Comparison of ENCODE assay signal across 20 mouse cellular contexts in the genomic region with DNA sequence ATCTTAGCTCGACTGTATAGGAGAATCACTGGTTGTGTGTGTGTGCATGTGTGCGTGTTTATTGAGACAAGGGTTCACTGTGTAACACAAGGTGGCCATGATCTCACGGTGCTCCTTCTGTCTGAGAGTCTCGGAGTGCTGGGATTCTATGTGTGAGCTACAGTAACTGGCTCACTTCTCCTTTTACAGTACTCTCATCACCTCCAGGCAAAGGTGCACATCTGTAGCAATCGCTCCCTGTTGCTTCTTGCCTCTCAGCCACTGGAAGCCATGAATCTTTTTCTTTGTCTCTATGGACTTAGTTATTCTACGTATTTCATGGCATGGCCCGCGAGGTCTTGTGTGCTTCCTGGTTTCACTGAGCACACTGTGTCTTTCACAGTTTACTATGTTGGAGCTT.
A peak's percentile ranks its signal among the peaks of the same experiment; 100 is the strongest.
DNase-seq lines count a peak whose midpoint lies in the region; ATAC-seq and TF ChIP-seq lines count a peak whose summit lies in the region.
"Had no signal": no experiment of that assay in that cellular context is flagged by ENCODE, and none has a peak within 500 bp of the region (broad histone marks: within the 10 kb centered on the region; RNA-seq: fewer than 3 reads in every experiment).

No protein-coding gene starts in this region.

- no peaks in the 10 kb centered on the region for H3K27me3 ChIP-seq in liver, embryonic 14.5 days (ENCODE audit: control insufficient read depth, insufficient read depth, low read length)
- no peaks in the 10 kb centered on the region for H3K27me3 ChIP-seq in liver, postnatal 0 days (ENCODE audit: insufficient read depth, low read length)
- no peaks in the 10 kb centered on the region for H3K27me3 ChIP-seq in liver, embryonic 15.5 days
- H3K27me3 ChIP-seq in midbrain, embryonic 16.5 days (ENCODE audit: control insufficient read depth, insufficient read depth, low read depth, low read length): no peaks in the 10 kb centered on the region
- H3K27me3 ChIP-seq: forebrain, embryonic 13.5 days; hindbrain, embryonic 12.5 days; Patski had no signal

- no peak for TF ChIP-seq CTCF in liver, embryonic 14.5 days (IDR thresholded peaks at IDR 0.05; ENCODE audit: low read depth)
- TF ChIP-seq CTCF in liver, postnatal 0 days (IDR thresholded peaks at IDR 0.05; ENCODE audit: low read depth): no peak

- no peak for TF ChIP-seq EP300 in liver, embryonic 14.5 days (IDR thresholded peaks at IDR 0.05; ENCODE audit: low read depth)
- TF ChIP-seq EP300 in liver, postnatal 0 days (IDR thresholded peaks at IDR 0.05; ENCODE audit: low read depth): no peak

- peaks cover 35 to 55% of the 10 kb centered on the region in 2 experiments for H3K4me1 ChIP-seq in liver, embryonic 14.5 days (replicated peaks; ENCODE audit: control insufficient read depth in 2 of 2, insufficient read depth in 2 of 2, low read length in 1 of 2)
- peaks cover 7% of the 10 kb centered on the region for H3K4me1 ChIP-seq in liver, postnatal 0 days (ENCODE audit: insufficient read depth)
- H3K4me1 ChIP-seq in liver, embryonic 15.5 days (replicated peaks): peaks cover 68% of the 10 kb centered on the region
- H3K4me1 ChIP-seq in midbrain, embryonic 16.5 days (ENCODE audit: control insufficient read depth, insufficient read depth, low read length): no peaks in the 10 kb centered on the region

- H3K27ac ChIP-seq in liver, embryonic 14.5 days: peak overlapping the region; percentile 30
- H3K27ac ChIP-seq in liver, postnatal 0 days (ENCODE audit: low read depth): no peak overlapping the region
- H3K27ac ChIP-seq in liver, embryonic 15.5 days (replicated peaks): peak overlapping the region; percentile 29; the same call in 1 of the 2 replicates
- H3K27ac ChIP-seq in midbrain, embryonic 16.5 days (ENCODE audit: low read length): no peak overlapping the region
- H3K27ac ChIP-seq: embryonic facial prominence, embryonic 10.5 days; forebrain, embryonic 13.5 days; heart, embryonic 13.5 days; hindbrain, embryonic 12.5 days had no signal

- no peak for ATAC-seq in liver, embryonic 14.5 days (ENCODE audit: insufficient read depth)
- no peak for ATAC-seq in liver, postnatal 0 days
- ATAC-seq in liver, embryonic 15.5 days (ENCODE audit: insufficient read depth): no peak
- no peak for ATAC-seq in midbrain, embryonic 16.5 days
- ATAC-seq: forebrain, embryonic 13.5 days; forebrain, postnatal 0 days; hindbrain, embryonic 16.5 days; Patski had no signal

- H3K4me3 ChIP-seq in liver, embryonic 14.5 days (ENCODE audit: insufficient read depth in 1 of 2, low read depth in 2 of 2, low read length in 2 of 2): no peak overlapping the region
- H3K4me3 ChIP-seq in liver, postnatal 0 days (ENCODE audit: low read depth, low read length): no peak overlapping the region
- no peak overlapping the region for H3K4me3 ChIP-seq in liver, embryonic 15.5 days (replicated peaks)
- no peak overlapping the region for H3K4me3 ChIP-seq in midbrain, embryonic 16.5 days (ENCODE audit: low read depth, low read length)
- H3K4me3 ChIP-seq: embryonic facial prominence, embryonic 10.5 days; forebrain, embryonic 13.5 days; heart, embryonic 13.5 days; hindbrain, embryonic 12.5 days had no signal

- DNase-seq in liver, embryonic 14.5 days (ENCODE audit: low read depth in 3 of 3, low spot score in 3 of 3): no peak
- no peak for DNase-seq in liver, postnatal 0 days
- DNase-seq in testis, postnatal 10 days (ENCODE audit: low spot score): peak; percentile 7
- DNase-seq in testis, postnatal 14 days (ENCODE audit: low spot score): no peak
- DNase-seq in cerebellum, adult 18-20 months: no peak
- DNase-seq: adrenal gland, adult 2 months; adrenal gland, postnatal 25 days; cerebellum, adult 2 months; cerebellum, postnatal 10 days; forebrain, postnatal 0 days; gastrocnemius, postnatal 25 days; heart, postnatal 4 days had no signal

- no peaks in the 10 kb centered on the region for H3K36me3 ChIP-seq in liver, embryonic 14.5 days (replicated peaks; ENCODE audit: control insufficient read depth, insufficient read depth, low read depth)
- no peaks in the 10 kb centered on the region for H3K36me3 ChIP-seq in liver, postnatal 0 days (replicated peaks; ENCODE audit: insufficient read depth, low read length)
- H3K36me3 ChIP-seq in liver, embryonic 15.5 days (replicated peaks): no peaks in the 10 kb centered on the region
- H3K36me3 ChIP-seq in midbrain, embryonic 16.5 days (ENCODE audit: control insufficient read depth, insufficient read depth, low read length): no peaks in the 10 kb centered on the region
- H3K36me3 ChIP-seq: embryonic facial prominence, embryonic 10.5 days; heart, embryonic 13.5 days; hindbrain, embryonic 12.5 days had no signal

- no peak overlapping the region for H3K9ac ChIP-seq in liver, embryonic 14.5 days (replicated peaks)
- H3K9ac ChIP-seq in liver, postnatal 0 days (replicated peaks): no peak overlapping the region
- H3K9ac ChIP-seq in liver, embryonic 15.5 days: no peak overlapping the region
- no peak overlapping the region for H3K9ac ChIP-seq in midbrain, embryonic 16.5 days (ENCODE audit: low read depth, low read length)
- H3K9ac ChIP-seq: forebrain, embryonic 13.5 days; forebrain, postnatal 0 days; heart, embryonic 13.5 days; hindbrain, embryonic 12.5 days had no signal

- no peaks in the 10 kb centered on the region for H3K9me3 ChIP-seq in liver, embryonic 14.5 days (ENCODE audit: control insufficient read depth, low read length)
- no peaks in the 10 kb centered on the region for H3K9me3 ChIP-seq in liver, postnatal 0 days (ENCODE audit: low read length)
- H3K9me3 ChIP-seq in liver, embryonic 15.5 days (replicated peaks): no peaks in the 10 kb centered on the region
- H3K9me3 ChIP-seq in midbrain, embryonic 16.5 days (replicated peaks; ENCODE audit: control insufficient read depth, low read length, poor library complexity, severe bottlenecking): no peaks in the 10 kb centered on the region
- H3K9me3 ChIP-seq: embryonic facial prominence, embryonic 10.5 days; forebrain, embryonic 13.5 days; heart, embryonic 13.5 days; hindbrain, embryonic 12.5 days had no signal

- 79% methylated on average over 8 of the region's 8 CpGs for WGBS in liver, embryonic 14.5 days (ENCODE audit: insufficient replicate concordance)
- WGBS in liver, postnatal 0 days (ENCODE audit: insufficient replicate concordance): 83% methylated on average over 8 of the region's 8 CpGs
- WGBS in liver, embryonic 15.5 days (ENCODE audit: insufficient replicate concordance): 77% methylated on average over 8 of the region's 8 CpGs
- WGBS in midbrain, embryonic 16.5 days: 90% methylated on average over 8 of the region's 8 CpGs

- H3K4me2 ChIP-seq in liver, embryonic 14.5 days (ENCODE audit: low read depth): no peak overlapping the region
- H3K4me2 ChIP-seq in liver, postnatal 0 days (ENCODE audit: low read depth, low read length): no peak overlapping the region
- no peak overlapping the region for H3K4me2 ChIP-seq in liver, embryonic 15.5 days
- no peak overlapping the region for H3K4me2 ChIP-seq in midbrain, embryonic 16.5 days (ENCODE audit: low read length)
- H3K4me2 ChIP-seq: forebrain, embryonic 13.5 days; heart, embryonic 13.5 days; hindbrain, embryonic 12.5 days had no signal

Comparison
In these comparisons a context has a peak if more than half of its experiments do, and no peak if none do; other contexts are left out.
1. H3K27ac ChIP-seq: peak in liver, embryonic 14.5 days (single experiment) and liver, embryonic 15.5 days (single experiment); none in liver, postnatal 0 days (single experiment) and midbrain, embryonic 16.5 days (single experiment).